Mouse (Mus musculus): ENCODE measurements around the gene Slc51a. TPM values are rescaled to one million over a fixed set of nuclear protein-coding genes. Genes with fewer than 3 reads are reported as not detected.

Slc51a gene
- polyA plus RNA-seq, 1 experiment from 2014 or later = not detected

DNA sequence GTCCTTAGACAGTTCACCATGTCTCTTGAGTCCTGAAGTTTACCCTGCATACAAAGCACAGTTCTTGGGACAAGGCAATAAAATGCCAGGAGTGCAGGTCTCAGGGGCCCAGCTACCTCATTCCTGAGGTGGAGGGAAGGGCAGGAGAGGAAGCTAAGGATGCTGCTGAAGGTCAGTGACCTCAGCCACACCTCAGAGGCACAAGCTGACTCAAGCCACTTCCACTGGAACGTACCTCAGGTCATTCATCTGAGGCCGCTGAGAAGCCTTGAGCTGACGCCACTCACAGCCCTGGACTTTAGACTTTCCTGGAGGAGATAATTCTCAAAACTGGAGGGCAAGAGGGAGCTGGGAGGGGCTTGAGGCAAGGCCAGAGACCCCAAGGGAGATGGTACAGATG, 1.3 kb upstream of the Slc51a start:
- H3K27ac ChIP-seq (replicated peaks) = no peak overlapping the region
- peaks cover 5% of the 10 kb centered on the region; the same call in 1 of the 2 replicates for H3K4me1 ChIP-seq
- no peak overlapping the region for H3K4me2 ChIP-seq (replicated peaks)
- H3K4me3 ChIP-seq (replicated peaks) = no peak overlapping the region
- H3K27me3 ChIP-seq = no peaks in the 10 kb centered on the region
- 95% methylated on average over 3 of the region's 3 CpGs for WGBS
- no peaks in the 10 kb centered on the region for H3K9me3 ChIP-seq (replicated peaks)
- ATAC-seq (ENCODE audit: insufficient number of reproducible peaks, low FRiP score, low TSS enrichment, low read depth) = no peak
- no peaks in the 10 kb centered on the region for H3K36me3 ChIP-seq
- H3K9ac ChIP-seq = no peak overlapping the region

DNA sequence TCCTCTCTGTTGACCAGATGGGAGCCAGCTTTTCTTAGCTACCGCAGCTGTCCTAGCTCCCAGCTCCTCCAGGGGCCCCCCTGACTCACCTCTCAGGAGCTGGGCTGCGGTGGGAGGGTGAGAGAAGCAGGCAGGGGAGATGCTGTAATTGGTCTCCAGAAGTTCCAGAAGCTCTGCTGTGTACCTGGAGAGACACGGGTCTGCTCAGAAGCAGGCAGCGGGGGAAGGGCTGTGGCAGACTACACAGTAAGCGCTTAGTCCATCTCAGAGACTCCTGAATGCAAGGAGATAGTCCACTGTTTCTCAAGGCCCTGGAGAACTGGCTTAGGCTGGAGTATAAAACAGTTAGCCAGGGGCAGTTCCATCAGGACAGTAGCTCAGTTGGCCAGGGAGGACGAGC, 1.6 kb downstream of the Slc51a start:
- no peak overlapping the region for H3K4me3 ChIP-seq (replicated peaks)
- WGBS = 74% methylated on average over 6 of the region's 6 CpGs
- no peak overlapping the region for H3K27ac ChIP-seq (replicated peaks)
- H3K27me3 ChIP-seq = no peaks in the 10 kb centered on the region
- H3K9me3 ChIP-seq (replicated peaks) = no peaks in the 10 kb centered on the region
- peaks cover 5% of the 10 kb centered on the region; the same call in 1 of the 2 replicates for H3K4me1 ChIP-seq
- no peak overlapping the region for H3K4me2 ChIP-seq (replicated peaks)
- H3K36me3 ChIP-seq = no peaks in the 10 kb centered on the region
- ATAC-seq (ENCODE audit: insufficient number of reproducible peaks, low FRiP score, low TSS enrichment, low read depth) = no peak
- H3K9ac ChIP-seq = no peak overlapping the region

DNA sequence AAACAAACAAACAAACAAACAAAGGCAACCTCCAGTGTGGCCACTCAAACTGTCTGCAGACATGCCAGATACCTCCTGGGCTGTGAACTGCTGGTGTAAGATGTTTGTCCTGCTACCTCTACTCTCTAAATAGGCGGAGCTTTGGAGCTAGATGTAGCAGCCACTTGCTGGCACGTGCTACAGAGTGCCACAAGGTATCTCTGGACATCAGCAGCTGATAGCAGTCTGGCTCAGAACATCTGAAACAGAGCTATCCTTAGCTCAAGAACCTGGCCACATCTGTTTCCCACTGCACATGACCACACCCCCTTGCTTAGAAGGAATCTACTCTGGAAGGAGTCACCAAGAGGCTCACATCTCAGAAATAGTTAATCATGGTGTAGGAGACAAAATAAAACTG, 2.5 kb downstream of the Slc51a start:
- H3K4me2 ChIP-seq (replicated peaks) = no peak overlapping the region
- WGBS = 62% methylated on average over 2 of the region's 2 CpGs
- no peak overlapping the region for H3K9ac ChIP-seq
- no peaks in the 10 kb centered on the region for H3K36me3 ChIP-seq
- H3K27ac ChIP-seq (replicated peaks) = no peak overlapping the region
- H3K27me3 ChIP-seq = no peaks in the 10 kb centered on the region
- no peak overlapping the region for H3K4me3 ChIP-seq (replicated peaks)
- peaks cover 5% of the 10 kb centered on the region; the same call in 1 of the 2 replicates for H3K4me1 ChIP-seq
- no peak for ATAC-seq (ENCODE audit: insufficient number of reproducible peaks, low FRiP score, low TSS enrichment, low read depth)
- no peaks in the 10 kb centered on the region for H3K9me3 ChIP-seq (replicated peaks)

DNA sequence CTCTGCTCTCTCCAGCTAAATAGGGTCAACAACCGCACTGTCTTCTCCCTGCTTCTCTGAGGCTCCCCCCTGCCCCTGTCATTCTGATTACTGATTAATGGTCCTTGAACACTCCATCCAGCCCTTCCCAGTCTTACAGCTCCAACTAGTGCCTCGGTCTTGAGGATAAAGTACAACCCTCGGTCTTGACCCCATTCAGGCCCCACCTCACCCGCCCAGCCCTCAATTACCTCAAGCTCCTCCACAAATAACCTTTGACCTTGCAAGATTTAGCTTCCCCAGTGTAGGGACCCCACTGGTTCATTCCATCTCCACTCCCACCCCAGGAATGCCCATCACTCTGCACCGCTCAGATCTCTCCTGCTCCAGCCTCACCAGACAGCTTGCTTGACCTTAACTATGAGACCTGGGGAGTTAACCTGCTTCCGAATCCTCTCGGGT, 3.2 kb downstream of the Slc51a start:
- H3K4me2 ChIP-seq (replicated peaks) = no peak overlapping the region
- H3K4me1 ChIP-seq = peaks cover 5% of the 10 kb centered on the region; the same call in 1 of the 2 replicates
- no peaks in the 10 kb centered on the region for H3K36me3 ChIP-seq
- H3K9me3 ChIP-seq (replicated peaks) = no peaks in the 10 kb centered on the region
- ATAC-seq (ENCODE audit: insufficient number of reproducible peaks, low FRiP score, low TSS enrichment, low read depth) = no peak
- no peak overlapping the region for H3K27ac ChIP-seq (replicated peaks)
- H3K27me3 ChIP-seq = no peaks in the 10 kb centered on the region
- 32% methylated on average over 7 of the region's 7 CpGs for WGBS
- H3K9ac ChIP-seq = no peak overlapping the region
- H3K4me3 ChIP-seq (replicated peaks) = no peak overlapping the region

DNA sequence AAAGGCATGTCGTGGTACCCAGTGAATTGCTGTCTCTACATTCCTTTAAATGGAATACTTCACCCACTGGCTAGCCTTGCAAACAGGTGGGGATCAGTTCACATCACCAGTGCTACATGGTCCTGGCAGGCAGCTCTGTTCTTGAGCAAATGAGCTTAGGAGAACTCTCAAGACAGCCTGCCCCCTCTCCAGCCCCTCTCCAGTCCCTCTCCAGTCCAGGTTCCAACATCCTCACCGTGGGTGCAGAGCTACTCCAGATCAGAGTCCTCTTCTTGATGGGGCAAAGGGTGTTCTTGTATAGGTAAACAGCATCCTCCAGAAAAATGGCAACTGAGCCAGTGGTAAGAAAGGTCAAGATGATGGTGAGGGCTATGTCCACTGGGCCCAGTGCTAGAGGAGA, 8.3 kb downstream of the Slc51a start:
- Histone ChIP-seq H3K27me3 (no peaks in the 10 kb centered on the region), H3K36me3 (no peaks in the 10 kb centered on the region), H3K4me2 (replicated peaks) (no peak overlapping the region), H3K27ac (replicated peaks) (no peak overlapping the region), H3K4me1 (no peaks in the 10 kb centered on the region), H3K9me3 (replicated peaks) (no peaks in the 10 kb centered on the region), H3K9ac (no peak overlapping the region), H3K4me3 (replicated peaks) (no peak overlapping the region)
- 66% methylated on average over 2 of the region's 2 CpGs for WGBS
- ATAC-seq (ENCODE audit: insufficient number of reproducible peaks, low FRiP score, low TSS enrichment, low read depth) = no peak

DNA sequence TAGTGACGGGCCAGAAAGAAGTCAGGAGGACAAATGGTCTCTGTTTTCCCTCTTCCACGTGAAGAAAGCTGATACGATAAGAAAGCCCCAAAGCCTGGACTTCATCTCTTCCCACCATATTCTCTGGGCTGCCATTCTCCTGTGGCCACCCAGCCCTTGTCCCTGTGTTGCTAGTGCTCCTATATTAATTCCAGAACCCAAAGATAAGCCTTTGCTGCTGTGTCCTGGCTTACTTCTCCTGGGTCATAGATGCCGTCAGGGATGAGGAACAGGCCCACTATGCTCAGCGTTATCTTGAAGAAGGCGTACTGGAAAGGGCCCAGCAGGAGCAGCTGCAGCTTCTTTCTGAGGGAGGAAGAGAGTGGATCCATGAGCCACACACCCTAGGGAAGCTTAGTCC, 10.4 kb downstream of the Slc51a start:
- no peaks in the 10 kb centered on the region for H3K4me1 ChIP-seq
- H3K4me3 ChIP-seq (replicated peaks) = no peak overlapping the region
- no peak overlapping the region for H3K4me2 ChIP-seq (replicated peaks)
- no peak overlapping the region for H3K9ac ChIP-seq
- H3K27ac ChIP-seq (replicated peaks) = no peak overlapping the region
- 0 out of 2 replicates have a peak, but pooled peaks cover 2% of the 10 kb centered on the region for H3K36me3 ChIP-seq
- H3K9me3 ChIP-seq (replicated peaks) = no peaks in the 10 kb centered on the region
- no peaks in the 10 kb centered on the region for H3K27me3 ChIP-seq
- WGBS = 83% methylated on average over 6 of the region's 6 CpGs
- ATAC-seq (ENCODE audit: insufficient number of reproducible peaks, low FRiP score, low TSS enrichment, low read depth) = no peak

DNA sequence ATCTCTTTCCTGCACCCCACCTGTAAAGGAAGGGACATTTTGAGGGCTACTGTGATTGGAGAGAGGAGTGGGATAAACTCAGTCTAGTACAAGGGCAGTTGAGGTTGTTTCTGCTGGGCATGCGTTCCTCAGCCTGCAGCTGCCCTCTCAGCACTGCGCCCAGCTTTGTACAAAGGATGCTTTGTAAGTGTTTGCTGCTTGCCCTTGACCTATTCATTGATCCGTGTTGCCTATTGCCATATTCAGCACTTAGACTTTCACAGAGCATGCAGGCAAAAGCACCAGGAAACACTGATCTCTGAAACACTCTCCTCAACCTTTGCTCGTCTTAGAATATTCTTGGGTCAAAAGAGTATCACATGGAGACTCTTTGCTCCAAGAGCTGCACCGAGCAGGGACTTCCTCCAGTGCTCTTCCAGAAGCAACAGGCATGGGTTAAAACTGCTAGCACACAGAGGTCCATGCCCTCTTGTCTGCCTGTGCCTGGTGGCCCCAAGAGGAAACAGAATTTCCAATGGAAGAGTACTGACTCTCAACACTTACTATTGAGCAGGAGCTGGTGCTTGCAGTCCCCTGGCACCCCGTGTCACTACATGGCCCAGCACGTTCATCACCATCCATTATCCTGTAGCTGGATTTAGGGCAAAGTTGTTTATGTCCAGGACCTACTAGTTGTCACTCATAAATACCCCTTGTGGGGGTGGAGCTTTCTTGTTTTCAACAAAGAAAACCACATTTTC, 15.2 kb downstream of the Slc51a start:
- Histone ChIP-seq H3K27ac (replicated peaks) (no peak overlapping the region), H3K4me3 (replicated peaks) (no peak overlapping the region), H3K9me3 (replicated peaks) (no peaks in the 10 kb centered on the region), H3K36me3 (peaks cover 18% of the 10 kb centered on the region; the same call in 1 of the 2 replicates), H3K4me1 (no peaks in the 10 kb centered on the region), H3K27me3 (no peaks in the 10 kb centered on the region), H3K9ac (no peak overlapping the region), H3K4me2 (replicated peaks) (no peak overlapping the region)
- 76% methylated on average over 7 of the region's 7 CpGs for WGBS
- no peak for ATAC-seq (ENCODE audit: insufficient number of reproducible peaks, low FRiP score, low TSS enrichment, low read depth)

DNA sequence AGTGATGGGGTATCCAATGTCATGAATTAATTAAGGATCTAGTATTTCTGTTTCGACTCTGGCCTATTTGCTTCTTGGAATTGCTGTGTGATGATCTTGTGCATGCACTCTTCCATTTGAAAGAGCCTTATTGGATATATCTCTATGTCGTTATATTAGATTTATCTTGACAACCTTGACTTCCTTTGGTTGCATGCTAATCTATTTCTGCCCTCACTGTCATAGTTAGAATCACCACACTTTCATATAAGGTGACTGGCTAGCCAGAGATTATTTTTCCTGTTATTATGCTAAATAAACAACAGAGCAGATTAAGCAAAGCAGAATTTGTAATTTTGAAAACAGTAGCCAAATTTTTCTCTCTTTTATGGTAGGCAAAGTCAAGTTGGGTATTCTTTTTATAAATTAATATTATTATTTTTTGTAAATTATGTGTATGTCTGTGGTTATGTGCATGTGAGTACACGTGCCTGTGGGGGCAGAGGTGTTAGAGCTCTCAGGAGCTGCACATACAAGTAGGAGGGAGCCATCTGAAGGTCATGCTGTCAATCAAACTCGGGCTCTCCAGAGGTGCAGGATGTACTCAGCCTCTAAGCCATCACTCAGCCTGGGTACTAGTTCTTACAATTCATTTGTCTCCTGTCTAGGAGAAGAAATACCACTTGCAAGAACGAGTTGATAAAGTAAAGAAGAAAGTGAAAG, 18.1 kb downstream of the Slc51a start:
- peaks cover 28% of the 10 kb centered on the region for H3K36me3 ChIP-seq
- 59% methylated on average over 5 of the region's 5 CpGs for WGBS
- no peak overlapping the region for H3K9ac ChIP-seq
- no peaks in the 10 kb centered on the region for H3K9me3 ChIP-seq (replicated peaks)
- no peaks in the 10 kb centered on the region for H3K27me3 ChIP-seq
- ATAC-seq (ENCODE audit: insufficient number of reproducible peaks, low FRiP score, low TSS enrichment, low read depth) = no peak
- no peak overlapping the region for H3K4me2 ChIP-seq (replicated peaks)
- H3K4me3 ChIP-seq (replicated peaks) = no peak overlapping the region
- no peak overlapping the region for H3K27ac ChIP-seq (replicated peaks)
- no peaks in the 10 kb centered on the region for H3K4me1 ChIP-seq

DNA sequence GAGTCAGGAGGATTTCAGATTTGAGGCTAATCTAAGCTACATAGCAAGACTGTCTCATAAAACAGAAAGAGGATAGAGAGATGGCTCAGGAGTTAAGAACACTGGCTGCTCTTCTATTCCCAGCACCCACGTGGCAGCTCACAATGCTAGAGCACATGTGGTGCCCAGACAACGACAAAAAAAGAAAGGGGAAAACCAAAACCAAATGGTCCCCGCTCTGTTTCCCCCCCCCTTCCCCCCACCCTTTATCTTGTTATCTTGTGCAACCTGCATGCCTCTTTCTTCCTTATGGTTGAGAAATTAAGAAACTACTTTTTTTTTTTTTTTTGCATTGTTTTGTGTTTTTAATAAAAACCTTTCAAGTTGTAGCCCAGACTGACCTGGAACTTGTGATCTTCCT, 19.2 kb downstream of the Slc51a start:
- no peak for ATAC-seq (ENCODE audit: insufficient number of reproducible peaks, low FRiP score, low TSS enrichment, low read depth)
- Histone ChIP-seq H3K9me3 (replicated peaks) (no peaks in the 10 kb centered on the region), H3K4me3 (replicated peaks) (no peak overlapping the region), H3K4me1 (no peaks in the 10 kb centered on the region), H3K36me3 (peaks cover 35% of the 10 kb centered on the region), H3K4me2 (replicated peaks) (no peak overlapping the region), H3K9ac (no peak overlapping the region), H3K27ac (replicated peaks) (no peak overlapping the region), H3K27me3 (no peaks in the 10 kb centered on the region)
- WGBS = 48% methylated on average over 3 of the region's 3 CpGs

DNA sequence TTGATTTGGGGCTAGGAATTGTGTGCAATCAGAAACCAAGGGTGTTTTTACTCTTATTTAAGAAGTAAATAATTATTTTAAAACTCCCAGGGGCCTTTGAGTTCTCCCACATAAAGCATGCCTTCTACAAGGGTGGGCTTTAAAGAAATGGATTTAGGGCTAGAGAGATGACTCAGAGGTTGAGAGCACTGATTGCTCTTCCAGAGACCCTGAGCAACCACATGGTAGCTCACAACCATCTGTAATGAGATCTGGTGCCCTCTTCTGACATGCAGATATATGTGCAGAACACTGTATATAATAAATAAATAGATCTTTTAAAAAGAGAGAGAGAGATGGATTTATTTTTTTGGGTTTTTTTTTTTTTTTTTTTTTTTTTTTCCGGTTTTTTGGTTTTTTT, 22.8 kb downstream of the Slc51a start:
- Histone ChIP-seq H3K4me2 (replicated peaks) (no peak overlapping the region), H3K9me3 (replicated peaks) (no peaks in the 10 kb centered on the region), H3K9ac (no peak overlapping the region), H3K27ac (replicated peaks) (no peak overlapping the region), H3K27me3 (no peaks in the 10 kb centered on the region), H3K4me1 (no peaks in the 10 kb centered on the region), H3K36me3 (peaks cover 30% of the 10 kb centered on the region), H3K4me3 (replicated peaks) (no peak overlapping the region)
- WGBS = 0% methylated on average over 1 of the region's 1 CpGs
- no peak for ATAC-seq (ENCODE audit: insufficient number of reproducible peaks, low FRiP score, low TSS enrichment, low read depth)

DNA sequence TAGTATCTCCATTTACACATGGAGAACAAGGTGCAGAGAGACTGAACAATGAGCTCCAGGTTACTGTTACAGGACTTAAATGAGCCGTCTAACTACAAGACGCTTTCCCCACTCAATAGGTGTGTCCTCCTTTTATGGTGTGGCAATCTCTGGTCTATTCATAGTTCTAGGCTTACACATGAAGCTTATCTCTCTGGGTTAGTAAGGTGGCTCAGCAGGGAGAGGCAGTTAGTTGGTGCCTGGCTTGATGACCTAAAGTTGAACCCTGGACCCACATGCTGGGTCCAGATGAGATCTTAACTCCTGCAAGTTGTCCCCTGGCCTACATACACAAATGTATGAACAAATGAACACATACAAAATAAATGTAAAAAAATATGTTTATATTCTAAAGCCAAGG, 24.3 kb downstream of the Slc51a start:
- Histone ChIP-seq H3K9me3 (replicated peaks) (no peaks in the 10 kb centered on the region), H3K4me3 (replicated peaks) (no peak overlapping the region), H3K9ac (no peak overlapping the region), H3K27ac (replicated peaks) (no peak overlapping the region), H3K4me2 (replicated peaks) (no peak overlapping the region), H3K4me1 (no peaks in the 10 kb centered on the region), H3K27me3 (no peaks in the 10 kb centered on the region), H3K36me3 (peaks cover 39% of the 10 kb centered on the region)
- 91% methylated on average over 2 of the region's 2 CpGs for WGBS
- no peak for ATAC-seq (ENCODE audit: insufficient number of reproducible peaks, low FRiP score, low TSS enrichment, low read depth)
